Mouse (Mus musculus): ENCODE measurements around the gene Invs.
"Not testable (repeated sequence)": the region's sequence is repeated elsewhere in the genome, so short reads cannot be mapped to it uniquely, and the experiment has no call there.

The Invs gene

DNA sequence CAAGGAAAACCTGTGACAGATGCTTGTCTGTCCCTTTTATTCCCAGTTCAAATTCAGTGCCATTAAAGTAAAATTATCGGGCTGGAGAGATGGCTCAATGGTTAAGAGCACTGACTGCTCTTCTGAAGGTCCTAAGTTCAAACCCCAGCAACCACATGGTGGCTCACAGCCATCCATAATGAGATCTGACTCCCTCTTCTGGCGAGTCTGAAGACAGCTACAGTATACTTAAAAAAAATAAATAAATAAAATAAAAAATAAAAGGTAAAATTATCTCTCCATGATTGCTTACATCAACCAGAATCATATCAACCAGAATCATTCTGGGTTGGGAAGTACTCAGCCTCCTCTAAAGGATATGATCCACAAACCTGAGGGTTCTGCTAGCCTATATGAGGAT is 48.5 kb downstream of the Invs start:
- in situ Hi-C loops (cut with MseI, MboI) = no loop called here

- in situ Hi-C loops (cut with MseI, MboI) = no loop called here
Measured at GRCm38 (mm10) chr4:48332453-48333051, 53.0 kb downstream of the Invs start.

- in situ Hi-C loops (cut with MseI, MboI) = no loop called here
Measured at GRCm38 (mm10) chr4:48334927-48335763, 55.6 kb downstream of the Invs start.

GRCm38 (mm10) chr4:48342705-48343104 is 63.1 kb downstream of the Invs start:
- in situ Hi-C loops (cut with MseI, MboI) = no loop called here

DNA sequence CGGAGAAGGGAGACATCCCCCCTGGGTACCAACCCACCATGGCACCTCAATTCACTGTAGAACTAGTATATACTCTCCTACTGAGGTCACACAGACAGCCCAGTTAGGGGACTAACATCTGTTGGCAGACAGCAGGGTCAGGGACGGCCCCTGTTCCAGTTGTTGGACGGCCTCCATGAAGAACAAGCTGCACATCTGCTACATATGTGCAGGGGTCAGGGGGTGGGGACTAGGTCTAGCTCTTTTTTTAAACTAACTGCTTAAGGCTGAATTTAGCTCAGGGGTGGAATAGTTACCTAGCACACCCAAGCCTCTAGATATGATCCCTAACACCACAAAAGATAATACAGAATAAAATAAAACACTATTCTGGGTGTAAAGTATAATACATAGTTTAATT is 82.8 kb downstream of the Invs start:
- in situ Hi-C loops (cut with MseI, MboI) = no loop called here

- in situ Hi-C loops (cut with MseI, MboI) = no loop called here
Measured at GRCm38 (mm10) chr4:48371037-48371436, 91.5 kb downstream of the Invs start.

DNA sequence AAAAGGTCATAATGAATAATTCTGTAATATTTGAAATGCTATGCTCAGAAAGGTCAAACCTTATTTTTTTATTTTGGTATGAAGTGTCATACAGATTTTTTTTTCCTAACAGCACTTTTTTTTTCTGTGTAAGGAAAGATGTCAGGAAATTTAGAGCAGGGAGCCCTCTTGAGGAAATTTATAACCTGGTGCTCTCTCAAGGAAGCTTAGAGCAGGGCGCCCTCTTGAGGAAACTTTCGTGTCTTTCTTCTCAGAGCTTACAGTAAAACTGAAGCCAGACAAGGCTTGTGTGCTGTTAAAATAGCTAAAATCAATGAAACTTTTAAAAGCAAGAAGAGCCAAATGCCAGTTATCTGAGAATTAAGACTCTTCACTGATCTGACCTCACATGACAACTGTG is 101.4 kb downstream of the Invs start:
- in situ Hi-C loops (cut with MseI, MboI) = loop anchor here in 1 of 2 experiments (25.0 kb wide), 1 partner anchor 169 kb away; no protein-coding TSS in a partner anchor

- in situ Hi-C loops (cut with MseI, MboI) = loop anchor here in 1 of 2 experiments (25.0 kb wide), 1 partner anchor 170 kb away; no protein-coding TSS in a partner anchor
Measured at GRCm38 (mm10) chr4:48382506-48382905, 102.9 kb downstream of the Invs start.

- in situ Hi-C loops (cut with MseI, MboI) = loop anchor here in 1 of 2 experiments (25.0 kb wide), 1 partner anchor 185 kb away; no protein-coding TSS in a partner anchor
Measured at GRCm38 (mm10) chr4:48396949-48397348, 117.4 kb downstream of the Invs start.

GRCm38 (mm10) chr4:48403066-48403640 is 123.6 kb downstream of the Invs start:
- in situ Hi-C loops (cut with MseI, MboI) = no loop called here

DNA sequence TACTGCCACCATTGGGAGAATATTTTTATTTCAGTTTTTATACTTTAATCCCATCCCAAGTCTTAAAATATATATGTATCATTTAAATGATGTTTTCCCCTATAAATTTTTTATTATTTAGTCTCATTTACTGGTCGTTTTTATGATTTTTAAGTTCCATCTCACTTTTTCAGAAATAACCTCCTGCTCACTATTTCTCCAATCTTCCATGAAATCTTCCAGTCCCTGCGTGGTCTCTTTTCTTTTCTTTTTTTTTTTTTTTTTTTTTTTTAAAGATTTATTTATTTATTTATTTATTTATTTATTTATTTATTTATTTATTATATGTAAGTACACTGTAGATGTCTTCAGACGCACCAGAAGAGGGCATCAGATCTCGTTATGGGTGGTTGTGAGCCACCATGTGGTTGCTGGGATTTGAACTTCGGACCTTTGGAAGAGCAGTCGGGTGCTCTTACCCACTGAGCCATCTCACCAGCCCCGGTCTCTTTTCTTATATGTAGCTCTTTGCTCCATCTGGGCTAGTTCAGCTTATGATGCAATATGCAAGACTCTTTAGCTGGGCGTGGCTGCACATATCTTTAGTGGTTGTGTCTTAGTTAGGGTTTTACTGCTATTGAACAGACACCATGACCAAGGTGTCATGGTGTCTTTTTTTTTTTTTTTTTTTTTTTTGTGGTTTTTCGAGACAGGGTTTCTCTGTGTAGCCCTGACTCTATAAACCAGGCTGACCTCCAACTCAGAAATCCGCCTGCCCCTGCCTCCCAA is 126.3 kb downstream of the Invs start:
- in situ Hi-C loops (cut with MseI, MboI) = not testable (repeated sequence)

DNA sequence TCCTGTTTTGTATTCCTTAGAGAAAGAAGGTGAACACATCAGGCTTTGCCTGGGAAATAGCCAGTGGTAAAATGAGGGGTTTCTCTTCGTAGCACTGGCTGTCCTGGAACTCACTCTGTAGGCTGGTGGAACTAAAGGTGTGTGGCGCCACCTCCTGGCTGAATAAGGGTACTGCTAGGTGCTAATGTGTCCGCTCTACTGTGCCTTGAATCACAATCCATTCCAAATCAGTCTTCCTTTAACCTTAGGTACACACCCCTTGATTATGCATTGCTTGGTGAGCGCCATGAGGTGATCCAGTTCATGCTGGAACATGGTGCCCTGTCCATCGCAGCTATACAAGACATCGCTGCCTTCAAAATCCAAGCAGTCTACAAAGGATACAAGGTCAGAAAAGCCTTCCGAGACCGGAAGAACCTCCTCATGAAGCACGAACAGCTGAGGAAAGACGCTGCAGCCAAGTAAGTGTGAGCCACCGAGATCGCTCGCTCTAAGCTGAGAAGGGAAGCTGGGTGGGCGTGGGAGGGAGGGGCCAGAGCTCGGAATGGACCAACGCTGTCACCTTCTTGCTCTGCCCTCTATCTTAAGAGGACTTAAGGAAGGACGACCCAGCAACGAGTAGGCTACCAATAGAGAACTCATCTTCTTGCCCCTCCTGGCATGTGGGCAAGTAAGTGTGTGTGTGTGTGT is 127.9 kb downstream of the Invs start:
- in situ Hi-C loops (cut with MseI, MboI) = no loop called here

DNA sequence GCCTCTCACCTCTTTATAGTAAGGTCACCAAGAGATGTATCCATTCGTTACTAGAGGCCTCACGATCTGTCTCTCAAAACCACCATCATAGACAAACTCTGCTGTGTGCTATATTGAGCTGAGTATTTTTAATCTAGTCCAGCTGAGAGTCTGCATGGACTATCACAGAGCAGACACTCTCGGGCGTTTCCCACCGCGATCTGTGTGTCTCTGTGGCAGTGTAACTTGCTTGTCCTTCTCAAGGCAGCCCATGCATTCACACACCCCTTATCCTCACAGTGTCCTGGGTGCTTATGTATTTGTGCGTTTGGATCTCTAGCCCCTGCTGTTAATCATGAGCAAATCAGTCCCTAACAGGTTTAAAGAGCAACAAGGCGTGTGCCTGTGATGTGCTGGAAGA is 133.9 kb downstream of the Invs start:
- in situ Hi-C loops (cut with MseI, MboI) = no loop called here

DNA sequence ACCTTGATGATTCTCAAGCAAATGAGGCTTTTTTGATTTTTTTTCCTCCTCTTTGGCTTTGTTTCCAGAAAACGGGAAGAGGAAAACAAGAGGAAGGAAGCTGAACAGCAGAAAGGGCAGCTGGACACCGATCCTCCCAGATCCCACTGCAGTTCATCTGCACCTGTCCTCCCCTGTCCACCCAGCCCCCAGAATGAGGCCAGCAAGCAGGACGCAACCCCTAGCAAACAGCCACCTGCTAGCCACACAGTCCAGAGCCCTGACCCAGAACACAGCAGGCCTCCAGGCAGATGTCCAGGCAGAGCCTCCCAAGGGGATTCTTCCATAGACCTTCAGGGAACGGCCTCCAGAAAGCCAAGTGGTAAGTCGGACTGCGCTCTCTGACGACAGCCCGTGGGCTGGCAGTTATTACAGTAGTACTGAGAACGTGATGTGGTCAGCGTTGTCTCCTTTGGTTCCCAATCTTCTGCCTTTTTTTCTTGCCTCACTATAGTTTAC is 136.3 kb downstream of the Invs start:
- in situ Hi-C loops (cut with MseI, MboI) = no loop called here

GRCm38 (mm10) chr4:48418831-48419468 is 139.4 kb downstream of the Invs start:
- in situ Hi-C loops (cut with MseI, MboI) = no loop called here

GRCm38 (mm10) chr4:48422633-48423032 is 143.1 kb downstream of the Invs start:
- in situ Hi-C loops (cut with MseI, MboI) = no loop called here

DNA sequence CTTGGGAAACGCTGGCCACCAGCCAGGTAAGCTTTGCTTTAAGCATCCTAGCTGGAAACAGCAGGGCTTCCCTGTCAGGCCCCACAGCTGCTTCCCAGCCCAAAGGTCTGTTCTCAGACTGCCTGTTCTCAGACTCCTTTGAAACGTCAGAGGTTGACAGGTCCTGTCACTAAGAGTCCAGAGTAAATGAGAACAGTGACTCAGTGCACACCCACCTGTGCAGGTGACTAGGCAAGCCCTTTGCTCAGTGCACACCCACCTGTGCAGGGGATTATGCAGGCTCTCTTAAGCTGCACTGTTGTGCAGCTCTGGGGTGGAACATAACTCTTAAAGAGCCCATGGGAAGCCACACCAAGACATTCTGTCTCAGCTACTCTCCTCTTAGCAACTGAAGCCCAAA is 144.2 kb downstream of the Invs start:
- in situ Hi-C loops (cut with MseI, MboI) = no loop called here

GRCm38 (mm10) chr4:48427413-48427812 is 147.9 kb downstream of the Invs start:
- in situ Hi-C loops (cut with MseI, MboI) = no loop called here

DNA sequence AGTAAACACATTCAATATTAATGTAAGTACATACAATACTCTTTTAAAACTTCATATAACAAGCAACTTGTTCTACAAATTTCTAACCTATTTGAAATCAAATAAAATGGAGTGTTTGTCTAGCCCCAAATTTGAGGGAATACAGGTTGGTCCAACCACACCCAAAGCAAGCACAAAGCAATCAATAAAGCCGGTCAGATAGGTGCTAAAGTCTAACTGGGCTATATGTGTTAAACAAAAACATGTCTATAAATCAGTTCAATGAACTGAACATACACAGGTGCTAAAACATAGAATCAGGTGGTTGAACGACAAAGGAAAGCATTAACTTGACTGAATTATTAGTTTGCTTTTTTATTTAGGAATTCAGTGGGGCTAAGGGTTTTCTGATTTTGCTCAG is 148.5 kb downstream of the Invs start:
- in situ Hi-C loops (cut with MseI, MboI) = no loop called here

- in situ Hi-C loops (cut with MseI, MboI) = no loop called here
Measured at GRCm38 (mm10) chr4:48454106-48454773, 174.7 kb downstream of the Invs start.

All from mouse trophoblast stem cell (cell line).